Mouse (Mus musculus): ENCODE measurements around the gene Slc51b. TPM values are rescaled to one million over a fixed set of nuclear protein-coding genes. Genes with fewer than 3 reads are reported as not detected.

Gene Slc51b
- total RNA-seq, 1 experiment: not detected

- Histone ChIP-seq H3K9ac (ENCODE audit: insufficient read depth, low read depth, low read length, poor library complexity, severe bottlenecking) (no peak overlapping the region), H3K4me1 (ENCODE audit: control insufficient read depth in 2 of 2, insufficient read depth in 2 of 2, low read length in 2 of 2, poor library complexity in 1 of 2) (peaks cover 0 to 12% of the 10 kb centered on the region in 2 experiments; a peak in 2 of 4 replicates), H3K4me3 (ENCODE audit: insufficient read depth in 1 of 2, low read depth in 1 of 2, low read length in 2 of 2, poor library complexity in 1 of 2, severe bottlenecking in 1 of 2) (no peak overlapping the region), H3K9me3 (ENCODE audit: control insufficient read depth, insufficient read depth, low read depth, low read length) (no peaks in the 10 kb centered on the region), H3K27ac (ENCODE audit: insufficient read depth, low read depth, low read length, poor library complexity, severe bottlenecking) (no peak overlapping the region), H3K36me3 (ENCODE audit: control insufficient read depth, insufficient read depth, low read length, poor library complexity, severe bottlenecking) (no peaks in the 10 kb centered on the region)
- TF ChIP-seq ZC3H11A (IDR thresholded peaks at IDR 0.05; ENCODE audit: borderline replicate concordance, low read depth, low read length) (no peak), CHD2 (IDR thresholded peaks at IDR 0.05; ENCODE audit: low read depth, low read length) (no peak), ZNF384 (IDR thresholded peaks at IDR 0.05; ENCODE audit: low read depth, low read length) (no peak), MAFK (IDR thresholded peaks at IDR 0.05; ENCODE audit: insufficient read depth, low read depth, low read length) (no peak), HCFC1 (IDR thresholded peaks at IDR 0.05; ENCODE audit: borderline replicate concordance, insufficient read depth, low read length) (no peak)
- no peak for DNase-seq (ENCODE audit: low read depth, low spot score)
- in situ Hi-C loops (cut with MboI; ENCODE audit: low sequenced_read_pairs in 2 of 2, unreplicated experiment in 2 of 2): no loop called here
Observed at GRCm38 (mm10) chr9:65427511-65427910, 4.8 kb upstream of the Slc51b start.

- in situ Hi-C loops (cut with MboI; ENCODE audit: low sequenced_read_pairs in 2 of 2, unreplicated experiment in 2 of 2): no loop called here
- no peaks in the 10 kb centered on the region for H3K9me3 ChIP-seq (ENCODE audit: control insufficient read depth, insufficient read depth, low read depth, low read length)
- peaks cover 0 to 10% of the 10 kb centered on the region in 2 experiments; a peak in 1 of 4 replicates for H3K4me1 ChIP-seq (ENCODE audit: control insufficient read depth in 2 of 2, insufficient read depth in 2 of 2, low read length in 2 of 2, poor library complexity in 1 of 2)
- DNase-seq (ENCODE audit: low read depth, low spot score): no peak
- no peaks in the 10 kb centered on the region for H3K36me3 ChIP-seq (ENCODE audit: control insufficient read depth, insufficient read depth, low read length, poor library complexity, severe bottlenecking)
- TF ChIP-seq ZNF384 (IDR thresholded peaks at IDR 0.05; ENCODE audit: low read depth, low read length) (no peak), HCFC1 (IDR thresholded peaks at IDR 0.05; ENCODE audit: borderline replicate concordance, insufficient read depth, low read length) (no peak), MAFK (IDR thresholded peaks at IDR 0.05; ENCODE audit: insufficient read depth, low read depth, low read length) (no peak), CHD2 (IDR thresholded peaks at IDR 0.05; ENCODE audit: low read depth, low read length) (no peak), ZC3H11A (IDR thresholded peaks at IDR 0.05; ENCODE audit: borderline replicate concordance, low read depth, low read length) (no peak)
- no peak overlapping the region for H3K27ac ChIP-seq (ENCODE audit: insufficient read depth, low read depth, low read length, poor library complexity, severe bottlenecking)
- no peak overlapping the region for H3K9ac ChIP-seq (ENCODE audit: insufficient read depth, low read depth, low read length, poor library complexity, severe bottlenecking)
- no peak overlapping the region for H3K4me3 ChIP-seq (ENCODE audit: insufficient read depth in 1 of 2, low read depth in 1 of 2, low read length in 2 of 2, poor library complexity in 1 of 2, severe bottlenecking in 1 of 2)
Observed at GRCm38 (mm10) chr9:65424393-65424792, 1.6 kb upstream of the Slc51b start.

DNA sequence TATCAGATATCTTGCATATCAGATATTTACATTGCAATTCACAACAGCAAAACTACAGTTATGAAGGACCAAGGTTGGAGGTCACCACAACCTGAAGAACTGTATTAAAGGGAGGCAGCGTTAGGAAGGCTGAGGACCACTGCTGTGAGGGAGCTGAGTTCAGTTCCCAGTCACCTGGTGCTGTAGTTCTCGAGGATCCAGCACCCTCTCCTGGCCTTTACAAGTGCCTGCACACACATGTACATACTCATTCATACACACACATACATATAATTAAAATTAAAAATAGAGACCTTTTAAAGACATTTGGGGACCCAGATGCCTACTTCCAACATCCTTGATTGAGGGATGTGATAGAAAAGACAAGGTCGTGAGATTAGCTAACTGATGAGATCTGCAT lies 3.1 kb downstream of the Slc51b start:
- Histone ChIP-seq H3K9ac (ENCODE audit: insufficient read depth, low read depth, low read length, poor library complexity, severe bottlenecking) (no peak overlapping the region), H3K27ac (ENCODE audit: insufficient read depth, low read depth, low read length, poor library complexity, severe bottlenecking) (no peak overlapping the region), H3K4me1 (ENCODE audit: control insufficient read depth in 2 of 2, insufficient read depth in 2 of 2, low read length in 2 of 2, poor library complexity in 1 of 2) (peaks cover 0 to 8% of the 10 kb centered on the region in 2 experiments; a peak in 1 of 4 replicates), H3K9me3 (ENCODE audit: control insufficient read depth, insufficient read depth, low read depth, low read length) (no peaks in the 10 kb centered on the region), H3K4me3 (ENCODE audit: insufficient read depth in 1 of 2, low read depth in 1 of 2, low read length in 2 of 2, poor library complexity in 1 of 2, severe bottlenecking in 1 of 2) (no peak overlapping the region), H3K36me3 (ENCODE audit: control insufficient read depth, insufficient read depth, low read length, poor library complexity, severe bottlenecking) (no peaks in the 10 kb centered on the region)
- no peak for TF ChIP-seq CHD2 (IDR thresholded peaks at IDR 0.05; ENCODE audit: low read depth, low read length)
- TF ChIP-seq HCFC1 (IDR thresholded peaks at IDR 0.05; ENCODE audit: borderline replicate concordance, insufficient read depth, low read length): no peak
- TF ChIP-seq MAFK (IDR thresholded peaks at IDR 0.05; ENCODE audit: insufficient read depth, low read depth, low read length): no peak
- no peak for TF ChIP-seq ZNF384 (IDR thresholded peaks at IDR 0.05; ENCODE audit: low read depth, low read length)
- TF ChIP-seq ZC3H11A (IDR thresholded peaks at IDR 0.05; ENCODE audit: borderline replicate concordance, low read depth, low read length): no peak
- in situ Hi-C loops (cut with MboI; ENCODE audit: low sequenced_read_pairs in 2 of 2, unreplicated experiment in 2 of 2): no loop called here
- no peak for DNase-seq (ENCODE audit: low read depth, low spot score)

DNA sequence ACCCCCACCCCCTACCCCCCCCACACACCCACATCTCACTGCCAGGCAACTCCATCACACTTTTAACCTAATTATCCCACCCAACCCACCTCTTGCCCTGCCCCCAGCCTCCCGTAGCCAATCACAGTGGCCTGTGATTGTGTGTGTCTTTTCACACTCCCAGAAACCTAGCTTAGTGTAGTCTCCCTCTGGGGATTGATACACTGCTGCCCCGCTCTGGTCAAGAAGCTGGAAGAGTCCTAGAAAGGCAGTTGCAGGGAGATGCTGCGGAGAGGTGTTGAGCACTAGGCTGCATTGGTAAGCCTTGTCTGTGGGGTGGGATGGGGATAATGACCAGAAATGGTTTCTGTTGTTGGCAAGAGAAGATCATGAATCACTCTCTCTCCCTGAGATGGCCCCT lies 5.0 kb downstream of the Slc51b start:
- no peaks in the 10 kb centered on the region for H3K9me3 ChIP-seq (ENCODE audit: control insufficient read depth, insufficient read depth, low read depth, low read length)
- no peak for TF ChIP-seq ZNF384 (IDR thresholded peaks at IDR 0.05; ENCODE audit: low read depth, low read length)
- TF ChIP-seq HCFC1 (IDR thresholded peaks at IDR 0.05; ENCODE audit: borderline replicate concordance, insufficient read depth, low read length): no peak
- TF ChIP-seq ZC3H11A (IDR thresholded peaks at IDR 0.05; ENCODE audit: borderline replicate concordance, low read depth, low read length): no peak
- TF ChIP-seq CHD2 (IDR thresholded peaks at IDR 0.05; ENCODE audit: low read depth, low read length): no peak
- TF ChIP-seq MAFK (IDR thresholded peaks at IDR 0.05; ENCODE audit: insufficient read depth, low read depth, low read length): no peak
- in situ Hi-C loops (cut with MboI; ENCODE audit: low sequenced_read_pairs in 2 of 2, unreplicated experiment in 2 of 2): no loop called here

GRCm38 (mm10) chr9:65411326-65411725 lies 11.4 kb downstream of the Slc51b start:
- in situ Hi-C loops (cut with MboI; ENCODE audit: low sequenced_read_pairs in 2 of 2, unreplicated experiment in 2 of 2): no loop called here
- Histone ChIP-seq H3K9me3 (ENCODE audit: control insufficient read depth, insufficient read depth, low read depth, low read length) (no peaks in the 10 kb centered on the region), H3K4me1 (ENCODE audit: control insufficient read depth in 2 of 2, insufficient read depth in 2 of 2, low read length in 2 of 2, poor library complexity in 1 of 2) (no peaks in the 10 kb centered on the region), H3K9ac (ENCODE audit: insufficient read depth, low read depth, low read length, poor library complexity, severe bottlenecking) (no peak overlapping the region), H3K4me3 (ENCODE audit: insufficient read depth in 1 of 2, low read depth in 1 of 2, low read length in 2 of 2, poor library complexity in 1 of 2, severe bottlenecking in 1 of 2) (no peak overlapping the region), H3K36me3 (ENCODE audit: control insufficient read depth, insufficient read depth, low read length, poor library complexity, severe bottlenecking) (no peaks in the 10 kb centered on the region), H3K27ac (ENCODE audit: insufficient read depth, low read depth, low read length, poor library complexity, severe bottlenecking) (no peak overlapping the region; the same call in 1 of the 2 replicates)
- DNase-seq (ENCODE audit: low read depth, low spot score): no peak
- TF ChIP-seq ZC3H11A (IDR thresholded peaks at IDR 0.05; ENCODE audit: borderline replicate concordance, low read depth, low read length) (no peak), MAFK (IDR thresholded peaks at IDR 0.05; ENCODE audit: insufficient read depth, low read depth, low read length) (no peak), HCFC1 (IDR thresholded peaks at IDR 0.05; ENCODE audit: borderline replicate concordance, insufficient read depth, low read length) (no peak), ZNF384 (IDR thresholded peaks at IDR 0.05; ENCODE audit: low read depth, low read length) (no peak), CHD2 (IDR thresholded peaks at IDR 0.05; ENCODE audit: low read depth, low read length) (no peak)

More for the DNA sequence above, 5.0 kb downstream of the Slc51b start:
- Histone ChIP-seq H3K4me1 (ENCODE audit: control insufficient read depth in 2 of 2, insufficient read depth in 2 of 2, low read length in 2 of 2, poor library complexity in 1 of 2) (no peaks in the 10 kb centered on the region), H3K4me3 (ENCODE audit: insufficient read depth in 1 of 2, low read depth in 1 of 2, low read length in 2 of 2, poor library complexity in 1 of 2, severe bottlenecking in 1 of 2) (no peak overlapping the region), H3K36me3 (ENCODE audit: control insufficient read depth, insufficient read depth, low read length, poor library complexity, severe bottlenecking) (no peaks in the 10 kb centered on the region), H3K9ac (ENCODE audit: insufficient read depth, low read depth, low read length, poor library complexity, severe bottlenecking) (no peak overlapping the region), H3K27ac (ENCODE audit: insufficient read depth, low read depth, low read length, poor library complexity, severe bottlenecking) (no peak overlapping the region)
- DNase-seq (ENCODE audit: low read depth, low spot score): no peak

Measured in ES-E14 (cell line).